Mouse (Mus musculus): ENCODE measurements at regions not wholly inside any gene's neighbourhood (a gene's known extent, or its start where the extent isn't known, plus 50 kb on each side); places are given as distances from the start of the nearest gene placed in this dataset.

DNA sequence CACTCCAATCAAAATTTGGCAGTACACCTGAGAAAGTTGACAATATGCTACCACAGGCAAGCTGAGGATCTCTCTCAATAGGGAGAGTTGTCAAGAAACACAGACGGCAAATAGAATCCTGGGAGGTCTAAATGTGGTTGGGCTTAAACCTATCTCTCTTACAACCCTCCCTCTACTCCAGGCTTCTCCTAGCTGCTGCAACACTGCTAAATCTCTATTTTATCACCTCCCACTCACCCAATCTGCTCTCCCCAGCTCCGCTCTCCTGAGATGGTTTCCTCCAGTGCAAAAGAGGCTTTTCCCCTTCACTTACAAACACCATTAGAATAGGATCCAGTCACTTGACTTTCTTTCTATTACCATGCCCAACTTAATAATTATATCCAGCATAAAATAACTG is 151.2 kb downstream of the Qdpr start:
- TF ChIP-seq CTCF (IDR thresholded peaks at IDR 0.05; ENCODE audit: low read depth, low read length) (no peak), POLR2A (IDR thresholded peaks at IDR 0.05; ENCODE audit: borderline replicate concordance, low read depth, low read length) (no peak)

DNA sequence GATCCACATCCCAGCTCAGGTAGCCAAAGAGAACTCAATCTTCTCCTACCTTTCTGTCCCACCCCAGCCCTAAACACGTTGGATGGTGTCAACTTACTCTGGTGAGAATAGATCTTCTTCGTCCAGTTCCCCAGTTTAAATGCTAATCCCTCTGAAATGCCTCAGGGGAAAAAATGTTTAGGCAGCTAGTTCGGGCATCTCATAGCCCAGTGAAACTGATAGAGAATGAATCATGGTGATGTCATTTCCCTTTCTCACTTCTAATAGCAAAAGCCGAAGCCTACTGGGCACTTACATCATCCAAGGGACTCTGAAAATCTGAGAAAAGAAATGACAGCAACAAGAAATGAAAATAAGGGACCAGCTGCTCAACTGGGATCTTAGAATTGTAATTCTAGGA is 154.9 kb downstream of the Qdpr start:
- Histone ChIP-seq H3K4me1 (ENCODE audit: control insufficient read depth, insufficient read depth, low read length) (peaks cover 2% of the 10 kb centered on the region; the same call in 1 of the 2 replicates), H3K27ac (ENCODE audit: insufficient read depth, low read depth, low read length) (no peak overlapping the region), H3K4me3 (ENCODE audit: insufficient read depth, low read length) (no peak overlapping the region)
- TF ChIP-seq CTCF (IDR thresholded peaks at IDR 0.05; ENCODE audit: low read depth, low read length) (no peak), POLR2A (IDR thresholded peaks at IDR 0.05; ENCODE audit: borderline replicate concordance, low read depth, low read length) (no peak)

More for the DNA sequence above, 151.2 kb downstream of the Qdpr start:
- H3K4me1 ChIP-seq (ENCODE audit: control insufficient read depth, insufficient read depth, low read length) = peaks cover 6% of the 10 kb centered on the region; the same call in 1 of the 2 replicates
- no peak overlapping the region for H3K27ac ChIP-seq (ENCODE audit: insufficient read depth, low read depth, low read length)
- H3K4me3 ChIP-seq (ENCODE audit: insufficient read depth, low read length) = no peak overlapping the region

DNA sequence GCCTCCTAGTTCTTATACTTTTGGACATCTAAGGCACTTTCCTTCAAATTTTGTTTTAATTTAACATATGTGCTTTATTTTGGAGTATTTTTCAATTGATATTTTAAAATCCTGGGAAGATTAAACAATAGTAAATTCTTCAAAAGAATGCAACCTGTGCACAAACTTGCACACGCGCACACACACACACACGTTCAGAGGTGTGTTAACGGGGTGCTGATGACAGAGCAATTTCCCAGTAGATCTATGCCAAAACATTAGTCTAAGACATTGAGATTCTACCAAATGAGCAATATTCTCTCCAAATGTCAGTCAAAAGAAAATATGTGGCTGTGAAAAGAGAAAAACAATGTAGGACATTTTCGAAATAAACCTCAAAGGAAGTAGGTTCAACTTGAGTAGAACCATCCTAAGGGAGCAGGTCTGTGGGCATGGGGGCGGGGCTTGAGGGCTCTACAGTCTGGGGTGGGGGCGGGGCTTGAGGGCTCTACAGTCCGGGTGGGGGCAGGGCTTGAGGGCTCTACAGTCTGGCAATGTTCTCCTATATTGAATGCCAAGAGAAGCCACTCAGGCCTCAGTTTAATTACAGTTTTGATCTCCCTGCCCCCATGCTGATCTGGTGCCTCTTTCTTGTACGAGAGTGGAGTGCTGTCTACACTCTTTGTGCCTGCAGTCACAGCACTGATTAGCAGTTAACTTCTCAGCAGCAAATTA is 157.0 kb downstream of the Qdpr start:
- Histone ChIP-seq H3K4me1 (ENCODE audit: control insufficient read depth, insufficient read depth, low read length) (peaks cover 2% of the 10 kb centered on the region; the same call in 1 of the 2 replicates), H3K4me3 (ENCODE audit: insufficient read depth, low read length) (no peak overlapping the region), H3K27ac (ENCODE audit: insufficient read depth, low read depth, low read length) (no peak overlapping the region)
- no peak for TF ChIP-seq POLR2A (IDR thresholded peaks at IDR 0.05; ENCODE audit: borderline replicate concordance, low read depth, low read length)
- TF ChIP-seq CTCF (IDR thresholded peaks at IDR 0.05; ENCODE audit: low read depth, low read length) = no peak

DNA sequence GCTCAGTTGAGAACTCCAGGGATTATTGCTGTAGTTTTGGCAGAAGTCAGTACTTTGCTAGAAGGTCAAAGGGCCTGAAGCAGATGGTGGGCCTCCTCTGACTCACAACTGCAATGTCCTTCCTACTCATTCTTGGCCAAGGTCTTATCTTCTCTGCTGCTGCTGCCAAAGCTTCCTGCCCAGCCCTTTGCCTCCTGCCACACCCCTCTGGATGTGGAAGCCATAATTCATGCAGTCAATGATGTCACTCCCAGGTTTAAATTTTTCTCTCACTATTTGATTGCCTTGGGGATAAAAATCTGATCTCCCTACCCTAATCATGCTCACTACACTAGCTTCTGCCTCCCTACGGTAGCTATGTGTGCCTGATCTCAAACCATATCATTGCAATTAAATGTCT is 157.7 kb downstream of the Qdpr start:
- Histone ChIP-seq H3K4me3 (ENCODE audit: insufficient read depth, low read length) (no peak overlapping the region), H3K4me1 (ENCODE audit: control insufficient read depth, insufficient read depth, low read length) (peaks cover 2% of the 10 kb centered on the region; the same call in 1 of the 2 replicates), H3K27ac (ENCODE audit: insufficient read depth, low read depth, low read length) (no peak overlapping the region)
- TF ChIP-seq POLR2A (IDR thresholded peaks at IDR 0.05; ENCODE audit: borderline replicate concordance, low read depth, low read length) (no peak), CTCF (IDR thresholded peaks at IDR 0.05; ENCODE audit: low read depth, low read length) (no peak)

DNA sequence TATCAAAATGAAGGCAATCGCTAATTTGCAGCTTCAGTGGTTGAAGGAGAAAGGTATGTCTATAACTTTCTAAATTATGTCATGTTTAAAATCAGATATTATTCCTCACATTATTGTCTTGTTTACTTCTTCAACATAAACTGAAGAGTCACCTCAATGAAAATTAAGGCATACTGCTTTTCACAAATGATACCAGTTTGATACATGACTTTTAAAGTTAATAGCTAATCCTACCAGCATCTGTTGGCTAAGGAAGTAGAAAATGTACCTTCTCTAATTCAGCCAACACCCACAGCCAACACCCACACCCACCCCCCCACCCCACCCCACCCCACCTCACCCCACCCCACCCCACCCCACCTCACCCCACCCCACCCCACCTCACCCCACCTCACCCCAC is 158.3 kb downstream of the Qdpr start:
- Histone ChIP-seq H3K27ac (ENCODE audit: insufficient read depth, low read depth, low read length) (no peak overlapping the region), H3K4me1 (ENCODE audit: control insufficient read depth, insufficient read depth, low read length) (peaks cover 2% of the 10 kb centered on the region; the same call in 1 of the 2 replicates), H3K4me3 (ENCODE audit: insufficient read depth, low read length) (no peak overlapping the region)
- no peak for TF ChIP-seq POLR2A (IDR thresholded peaks at IDR 0.05; ENCODE audit: borderline replicate concordance, low read depth, low read length)
- TF ChIP-seq CTCF (IDR thresholded peaks at IDR 0.05; ENCODE audit: low read depth, low read length) = no peak

DNA sequence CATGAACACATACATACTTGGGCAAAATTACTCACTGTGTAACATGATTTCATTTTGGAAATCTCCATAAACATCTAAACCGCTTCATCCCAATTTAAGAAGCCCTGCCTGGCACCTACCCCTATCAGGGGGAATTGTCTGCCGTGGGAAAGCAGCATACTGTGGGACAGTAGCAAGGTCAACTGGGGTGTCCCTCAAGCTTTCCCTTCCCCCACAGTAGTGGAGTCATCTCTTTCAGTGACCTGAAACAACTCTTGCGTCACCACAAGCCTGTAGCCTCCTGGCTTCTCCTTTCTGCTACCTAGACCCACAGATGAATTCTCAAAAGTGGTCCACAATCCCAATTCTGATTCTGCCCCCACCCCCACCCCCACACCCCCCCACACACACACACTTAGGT is 158.8 kb downstream of the Qdpr start:
- TF ChIP-seq POLR2A (IDR thresholded peaks at IDR 0.05; ENCODE audit: borderline replicate concordance, low read depth, low read length) (no peak), CTCF (IDR thresholded peaks at IDR 0.05; ENCODE audit: low read depth, low read length) (no peak)
- Histone ChIP-seq H3K4me1 (ENCODE audit: control insufficient read depth, insufficient read depth, low read length) (peaks cover 2% of the 10 kb centered on the region; the same call in 1 of the 2 replicates), H3K27ac (ENCODE audit: insufficient read depth, low read depth, low read length) (no peak overlapping the region), H3K4me3 (ENCODE audit: insufficient read depth, low read length) (no peak overlapping the region)

DNA sequence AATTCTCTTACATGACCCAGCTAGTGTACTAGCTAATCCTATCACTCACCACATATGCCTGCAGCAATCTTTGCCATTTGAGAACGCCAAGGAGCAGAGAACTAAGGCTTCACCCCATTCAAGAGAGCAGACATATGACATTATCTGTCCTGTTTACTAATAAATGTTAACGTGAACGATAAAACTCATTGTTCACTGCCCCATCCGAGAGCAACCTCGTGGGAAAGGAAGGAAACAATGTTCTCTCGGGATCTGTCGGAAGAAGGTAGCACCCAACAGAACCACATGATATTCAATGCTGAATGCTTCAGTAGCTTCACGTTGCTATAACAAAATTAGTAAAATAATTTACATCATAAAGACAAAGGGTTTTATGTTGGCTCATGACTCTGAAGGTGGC is 163.6 kb downstream of the Qdpr start:
- Histone ChIP-seq H3K4me3 (ENCODE audit: insufficient read depth, low read length) (no peak overlapping the region), H3K27ac (ENCODE audit: insufficient read depth, low read depth, low read length) (no peak overlapping the region), H3K4me1 (ENCODE audit: control insufficient read depth, insufficient read depth, low read length) (no peaks in the 10 kb centered on the region)
- TF ChIP-seq POLR2A (IDR thresholded peaks at IDR 0.05; ENCODE audit: borderline replicate concordance, low read depth, low read length) = no peak
- no peak for TF ChIP-seq CTCF (IDR thresholded peaks at IDR 0.05; ENCODE audit: low read depth, low read length)

DNA sequence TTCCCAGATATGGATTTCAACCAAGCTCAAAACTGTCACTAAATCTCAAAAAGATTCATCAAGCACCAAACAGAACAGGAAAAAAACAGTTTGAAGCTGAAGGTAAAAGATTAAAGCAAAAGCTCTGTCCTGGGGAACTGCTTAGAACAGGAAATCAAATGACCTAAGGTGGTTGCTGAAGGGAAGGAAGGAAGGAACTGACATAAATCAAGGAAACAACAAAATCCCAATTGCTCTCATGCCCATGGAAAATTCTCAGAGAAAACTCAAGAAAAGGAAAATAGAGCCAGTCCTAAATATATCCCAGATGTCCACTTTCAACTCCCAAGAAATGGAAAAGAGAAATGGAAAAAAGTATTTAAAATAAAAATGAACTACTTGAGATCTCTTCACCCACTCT is 165.4 kb downstream of the Qdpr start:
- Histone ChIP-seq H3K4me3 (ENCODE audit: insufficient read depth, low read length) (no peak overlapping the region), H3K27ac (ENCODE audit: insufficient read depth, low read depth, low read length) (no peak overlapping the region), H3K4me1 (ENCODE audit: control insufficient read depth, insufficient read depth, low read length) (no peaks in the 10 kb centered on the region)
- no peak for TF ChIP-seq POLR2A (IDR thresholded peaks at IDR 0.05; ENCODE audit: borderline replicate concordance, low read depth, low read length)
- TF ChIP-seq CTCF (IDR thresholded peaks at IDR 0.05; ENCODE audit: low read depth, low read length) = no peak

DNA sequence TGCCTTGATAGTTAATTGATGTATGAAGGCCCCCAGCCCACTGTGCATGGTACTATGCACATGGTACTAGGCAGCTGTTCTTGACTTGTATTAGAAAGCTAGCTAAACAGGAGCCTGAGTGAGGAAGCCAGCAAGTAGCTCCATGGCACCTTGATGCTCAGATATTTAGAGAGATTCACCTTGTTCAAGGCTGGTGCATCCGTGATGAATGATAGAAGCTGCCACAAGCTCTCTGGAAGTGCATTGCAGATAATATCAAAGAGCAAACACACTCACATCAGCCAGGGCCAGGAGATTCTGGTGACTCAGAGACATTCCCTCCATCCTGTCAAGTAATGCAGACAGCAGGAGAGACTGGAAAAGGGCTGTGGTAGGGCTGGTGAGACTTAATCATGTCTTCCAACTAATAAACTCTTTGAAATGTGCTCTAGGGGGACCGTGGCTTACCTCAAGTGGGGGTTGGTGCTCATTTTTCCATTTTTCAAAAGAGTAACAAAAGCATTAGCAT is 166.1 kb downstream of the Qdpr start:
- TF ChIP-seq CTCF (IDR thresholded peaks at IDR 0.05; ENCODE audit: low read depth, low read length) (no peak), POLR2A (IDR thresholded peaks at IDR 0.05; ENCODE audit: borderline replicate concordance, low read depth, low read length) (no peak)
- Histone ChIP-seq H3K4me1 (ENCODE audit: control insufficient read depth, insufficient read depth, low read length) (no peaks in the 10 kb centered on the region), H3K27ac (ENCODE audit: insufficient read depth, low read depth, low read length) (no peak overlapping the region), H3K4me3 (ENCODE audit: insufficient read depth, low read length) (no peak overlapping the region)

DNA sequence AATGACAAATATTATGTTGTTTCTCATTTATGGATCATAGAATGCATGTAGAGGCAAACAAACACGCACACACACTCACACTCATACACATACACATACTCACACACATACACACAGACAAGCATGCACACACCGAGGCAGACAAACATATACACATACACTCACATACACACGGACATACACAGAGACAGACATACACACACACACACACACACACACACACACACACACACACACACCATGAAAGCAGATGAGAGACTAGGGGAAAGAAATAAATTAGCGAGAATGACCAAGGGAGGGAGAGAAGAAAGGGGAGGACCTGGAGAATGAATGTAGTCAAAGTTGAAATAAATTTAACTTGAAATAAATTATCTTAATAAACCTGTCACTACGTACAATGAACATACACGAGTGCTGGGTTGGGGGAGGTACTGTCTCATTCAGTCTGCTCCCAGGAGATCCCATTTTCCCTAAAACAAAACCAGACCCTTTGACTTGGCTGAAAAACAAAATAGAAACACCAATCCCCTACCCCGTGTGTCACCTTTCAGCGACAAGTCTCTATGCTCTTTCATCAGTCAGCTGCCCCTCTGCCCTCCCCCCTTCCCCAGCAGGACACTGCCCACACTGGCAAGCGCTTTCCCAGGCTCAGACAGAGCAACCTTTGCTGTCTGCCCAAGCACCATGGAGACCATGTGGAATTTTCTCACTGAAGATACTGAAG is 167.7 kb downstream of the Qdpr start:
- no peak overlapping the region for H3K27ac ChIP-seq (ENCODE audit: insufficient read depth, low read depth, low read length)
- H3K4me3 ChIP-seq (ENCODE audit: insufficient read depth, low read length) = no peak overlapping the region
- no peaks in the 10 kb centered on the region for H3K4me1 ChIP-seq (ENCODE audit: control insufficient read depth, insufficient read depth, low read length)
- TF ChIP-seq CTCF (IDR thresholded peaks at IDR 0.05; ENCODE audit: low read depth, low read length) (no peak), POLR2A (IDR thresholded peaks at IDR 0.05; ENCODE audit: borderline replicate concordance, low read depth, low read length) (no peak)
